Mouse (Mus musculus): ENCODE results near the gene Zglp1.
A peak's percentile ranks its signal among the peaks of the same experiment; 100 is the strongest.

Gene Zglp1

DNA sequence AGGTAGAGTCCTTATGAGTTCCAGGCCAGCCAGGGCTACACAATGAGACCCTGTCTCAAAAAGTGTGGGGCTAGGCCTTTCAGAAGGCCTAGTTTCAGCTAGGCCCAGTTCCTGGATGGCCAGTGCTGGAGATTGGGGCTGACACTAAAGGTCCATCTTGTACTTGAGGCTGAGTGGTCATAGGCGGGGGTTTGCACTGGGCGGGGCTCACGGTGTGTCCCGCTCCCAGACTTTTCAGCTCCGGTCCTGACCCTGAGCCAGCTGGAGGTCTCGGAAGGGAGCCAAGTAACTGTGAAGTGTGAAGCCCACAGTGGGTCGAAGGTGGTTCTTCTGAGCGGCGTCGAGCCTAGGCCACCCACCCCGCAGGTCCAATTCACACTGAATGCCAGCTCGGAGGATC, 40.0 kb downstream of the Zglp1 start:
- no peak for DNase-seq (ENCODE audit: low spot score)

- no peak for DNase-seq (ENCODE audit: low spot score)
These were observed 41.6 kb downstream of the Zglp1 start for GRCm38 (mm10) chr9:21025258-21025810.

GRCm38 (mm10) chr9:21022726-21023125, 44.2 kb downstream of the Zglp1 start:
- no peak for DNase-seq (ENCODE audit: low spot score)

GRCm38 (mm10) chr9:21022288-21022687, 44.6 kb downstream of the Zglp1 start:
- DNase-seq (ENCODE audit: low spot score): no peak

DNA sequence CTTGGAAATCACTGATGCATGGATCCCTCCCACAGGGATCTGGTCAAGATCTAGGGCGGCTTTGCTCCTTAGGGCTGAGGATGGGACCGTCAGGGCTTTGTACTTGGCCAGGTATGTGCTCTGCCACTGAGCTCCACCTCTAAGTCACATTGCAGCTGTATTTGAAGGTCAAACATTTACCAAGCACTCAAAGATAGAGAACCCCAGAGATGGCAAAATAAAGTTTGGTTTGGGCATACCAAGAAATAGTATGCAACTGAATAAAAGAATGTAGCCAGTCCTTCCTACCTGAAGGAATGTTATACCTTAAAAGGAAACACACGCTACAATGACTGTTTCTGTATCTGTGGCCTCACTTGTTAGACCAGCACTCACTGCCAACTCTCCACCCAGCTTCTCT, 45.5 kb downstream of the Zglp1 start:
- DNase-seq (ENCODE audit: low spot score): no peak

GRCm38 (mm10) chr9:21018600-21018999, 48.3 kb downstream of the Zglp1 start:
- no peak for DNase-seq (ENCODE audit: low spot score)

DNA sequence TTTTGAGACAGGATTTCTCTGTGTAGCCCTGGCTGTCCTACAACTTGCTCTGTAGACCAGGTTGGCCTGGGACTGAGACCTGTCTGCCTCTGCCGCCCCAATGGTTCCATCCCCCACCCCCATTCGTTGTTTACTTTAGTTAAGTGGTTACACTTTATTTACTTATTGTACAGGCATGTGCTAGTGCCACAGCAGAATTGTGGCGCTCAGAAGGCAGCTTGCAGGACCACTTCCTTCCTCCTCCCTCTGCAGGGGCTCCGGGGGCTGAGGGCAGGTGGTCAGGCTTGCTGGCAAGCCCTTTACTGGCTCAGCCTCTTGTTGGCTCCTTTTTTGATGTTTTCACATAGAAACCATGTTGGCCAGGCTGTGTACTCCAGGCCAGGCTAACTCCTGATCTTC, 49.7 kb downstream of the Zglp1 start:
- no peak for DNase-seq (ENCODE audit: low spot score)

- no peak for DNase-seq (ENCODE audit: low spot score)
These were observed 50.3 kb downstream of the Zglp1 start for GRCm38 (mm10) chr9:21016331-21017176.

DNA sequence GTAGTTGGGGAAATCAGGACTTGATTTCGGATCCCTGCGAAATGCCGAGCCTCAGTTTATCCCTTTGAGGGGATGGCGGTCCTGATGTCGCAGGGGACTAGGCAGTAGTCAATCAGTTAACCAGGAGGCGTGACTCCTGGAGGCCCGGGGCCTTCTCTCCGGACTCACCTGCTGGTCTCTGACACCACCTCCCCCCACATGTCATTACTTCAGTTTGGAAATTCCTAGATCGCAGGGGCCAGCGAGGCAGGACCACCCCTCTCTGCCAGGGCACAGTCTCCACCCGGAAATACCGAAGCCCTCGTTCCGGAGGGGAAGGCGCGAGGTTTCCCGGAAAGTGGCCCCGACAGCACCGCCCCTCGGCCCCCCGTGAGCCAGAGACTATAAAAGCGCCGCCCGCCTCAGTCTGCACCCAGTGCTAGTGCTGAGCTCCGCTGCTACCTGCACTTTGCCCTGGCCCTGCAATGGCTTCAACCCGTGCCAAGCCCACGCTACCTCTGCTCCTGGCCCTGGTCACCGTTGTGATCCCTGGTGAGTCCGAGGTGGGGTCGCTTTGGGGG, 51.2 kb downstream of the Zglp1 start, which contains the start of gene Icam1:
Gene Icam1, plus strand, starts transcription at position 415 of the 560 bp plus-strand sequence.
- DNase-seq (ENCODE audit: low spot score): peak; percentile 59

DNA sequence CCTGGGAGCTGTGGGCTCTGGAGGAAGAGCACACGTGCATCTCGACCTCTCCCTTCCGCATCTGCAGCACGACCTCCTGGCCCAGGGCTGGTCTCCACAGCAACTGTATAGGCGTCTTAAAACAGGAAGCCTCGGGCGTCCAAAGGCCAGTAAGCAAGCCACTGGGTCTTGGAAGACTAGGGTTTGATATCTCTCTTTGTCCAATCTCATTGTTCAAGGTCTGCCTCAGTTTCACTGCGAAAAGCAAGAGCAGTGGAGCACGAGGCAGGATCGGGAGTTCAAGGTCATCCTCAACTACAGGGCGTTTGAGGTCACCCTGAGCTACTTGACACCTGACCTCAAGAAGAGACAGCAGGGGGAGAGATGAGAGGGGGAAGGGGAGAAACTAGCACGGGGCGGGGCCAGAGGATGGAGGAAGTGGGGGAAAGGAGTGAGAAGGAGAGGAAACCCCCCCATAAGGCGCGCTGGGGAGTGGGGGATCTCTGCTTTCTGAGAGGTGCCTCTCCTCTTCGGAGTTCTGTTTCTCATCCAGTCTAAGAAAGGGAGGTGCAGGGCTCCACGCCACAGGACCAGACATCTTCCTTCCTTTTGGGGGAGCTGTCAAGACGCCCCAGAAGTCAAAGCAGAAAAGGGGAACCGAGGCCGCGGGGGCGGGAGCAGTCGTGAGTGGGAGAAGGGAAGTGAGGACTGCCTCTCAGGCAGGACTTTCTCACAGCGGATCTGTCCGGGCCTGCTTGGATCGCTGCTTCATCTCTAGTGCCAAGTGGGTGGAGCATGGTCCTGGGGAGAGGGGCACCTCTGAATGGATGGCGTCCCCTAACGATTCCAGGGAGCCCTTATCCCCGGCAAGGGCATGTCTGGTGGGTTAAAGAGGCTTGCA, 52.0 kb downstream of the Zglp1 start:
- DNase-seq (ENCODE audit: low spot score): peak; percentile 55
